Mouse (Mus musculus): ENCODE measurements at regions not wholly inside any gene's neighbourhood (a gene's known extent, or its start where the extent isn't known, plus 50 kb on each side); places are given as distances from the start of the nearest gene placed in this dataset.

- TF ChIP-seq CTCF (IDR thresholded peaks at IDR 0.05; ENCODE audit: low read depth) (no peak), EP300 (IDR thresholded peaks at IDR 0.05; ENCODE audit: low read depth) (no peak)
- WGBS (ENCODE audit: insufficient replicate concordance) = 39% methylated on average over 6 of the region's 6 CpGs
- Histone ChIP-seq H3K36me3 (replicated peaks; ENCODE audit: control insufficient read depth, insufficient read depth, low read depth) (no peaks in the 10 kb centered on the region), H3K4me1 (replicated peaks; ENCODE audit: control insufficient read depth in 2 of 2, insufficient read depth in 2 of 2, low read length in 1 of 2) (no peaks in the 10 kb centered on the region; a peak in 1 of 4 replicates), H3K27me3 (ENCODE audit: control insufficient read depth, insufficient read depth, low read length) (no peaks in the 10 kb centered on the region), H3K9ac (replicated peaks) (no peak overlapping the region), H3K9me3 (ENCODE audit: control insufficient read depth, low read length) (no peaks in the 10 kb centered on the region), H3K27ac (no peak overlapping the region), H3K4me3 (ENCODE audit: insufficient read depth in 1 of 2, low read depth in 2 of 2, low read length in 2 of 2) (no peak overlapping the region), H3K4me2 (ENCODE audit: low read depth) (no peak overlapping the region)
- no peak for DNase-seq (ENCODE audit: low read depth in 3 of 3, low spot score in 3 of 3)
- ATAC-seq (ENCODE audit: insufficient read depth) = no peak
Observed at GRCm38 (mm10) chr6:91590395-91590794, 74.7 kb downstream of the Lsm3 start.

- Histone ChIP-seq H3K9ac (replicated peaks) (no peak overlapping the region), H3K4me2 (ENCODE audit: low read depth) (no peak overlapping the region), H3K9me3 (ENCODE audit: control insufficient read depth, low read length) (no peaks in the 10 kb centered on the region), H3K27me3 (ENCODE audit: control insufficient read depth, insufficient read depth, low read length) (no peaks in the 10 kb centered on the region), H3K4me1 (replicated peaks; ENCODE audit: control insufficient read depth in 2 of 2, insufficient read depth in 2 of 2, low read length in 1 of 2) (no peaks in the 10 kb centered on the region), H3K36me3 (replicated peaks; ENCODE audit: control insufficient read depth, insufficient read depth, low read depth) (no peaks in the 10 kb centered on the region), H3K4me3 (ENCODE audit: insufficient read depth in 1 of 2, low read depth in 2 of 2, low read length in 2 of 2) (no peak overlapping the region), H3K27ac (no peak overlapping the region)
- WGBS (ENCODE audit: insufficient replicate concordance) = 38% methylated on average over 8 of the region's 8 CpGs
- TF ChIP-seq CTCF (IDR thresholded peaks at IDR 0.05; ENCODE audit: low read depth) (no peak), EP300 (IDR thresholded peaks at IDR 0.05; ENCODE audit: low read depth) (no peak)
- ATAC-seq (ENCODE audit: insufficient read depth) (no peak), DNase-seq (ENCODE audit: low read depth in 3 of 3, low spot score in 3 of 3) (no peak)
Observed at GRCm38 (mm10) chr6:91590806-91591571, 75.3 kb downstream of the Lsm3 start.

- Histone ChIP-seq H3K36me3 (replicated peaks; ENCODE audit: control insufficient read depth, insufficient read depth, low read depth) (no peaks in the 10 kb centered on the region), H3K4me3 (ENCODE audit: insufficient read depth in 1 of 2, low read depth in 2 of 2, low read length in 2 of 2) (no peak overlapping the region), H3K9ac (replicated peaks) (no peak overlapping the region), H3K27ac (no peak overlapping the region), H3K9me3 (ENCODE audit: control insufficient read depth, low read length) (no peaks in the 10 kb centered on the region), H3K4me2 (ENCODE audit: low read depth) (no peak overlapping the region), H3K4me1 (replicated peaks; ENCODE audit: control insufficient read depth in 2 of 2, insufficient read depth in 2 of 2, low read length in 1 of 2) (no peaks in the 10 kb centered on the region), H3K27me3 (ENCODE audit: control insufficient read depth, insufficient read depth, low read length) (no peaks in the 10 kb centered on the region)
- no peak for TF ChIP-seq EP300 (IDR thresholded peaks at IDR 0.05; ENCODE audit: low read depth)
- no peak for TF ChIP-seq CTCF (IDR thresholded peaks at IDR 0.05; ENCODE audit: low read depth)
- no peak for DNase-seq (ENCODE audit: low read depth in 3 of 3, low spot score in 3 of 3)
- ATAC-seq (ENCODE audit: insufficient read depth) = no peak
- WGBS (ENCODE audit: insufficient replicate concordance) = 27% methylated on average over 2 of the region's 2 CpGs
Observed at GRCm38 (mm10) chr6:91592651-91593050, 76.9 kb downstream of the Lsm3 start.

GRCm38 (mm10) chr6:91598942-91599341 is 83.2 kb downstream of the Lsm3 start:
- no peaks in the 10 kb centered on the region for H3K36me3 ChIP-seq (replicated peaks; ENCODE audit: control insufficient read depth, insufficient read depth, low read depth)
- no peak for ATAC-seq (ENCODE audit: insufficient read depth)

GRCm38 (mm10) chr6:91600116-91600515 is 83.7 kb upstream of the Slc6a6 start:
- Histone ChIP-seq H3K9me3 (ENCODE audit: control insufficient read depth, low read length) (no peaks in the 10 kb centered on the region), H3K4me1 (replicated peaks; ENCODE audit: control insufficient read depth in 2 of 2, insufficient read depth in 2 of 2, low read length in 1 of 2) (no peaks in the 10 kb centered on the region), H3K4me3 (ENCODE audit: insufficient read depth in 1 of 2, low read depth in 2 of 2, low read length in 2 of 2) (no peak overlapping the region), H3K36me3 (replicated peaks; ENCODE audit: control insufficient read depth, insufficient read depth, low read depth) (no peaks in the 10 kb centered on the region), H3K9ac (replicated peaks) (no peak overlapping the region), H3K27me3 (ENCODE audit: control insufficient read depth, insufficient read depth, low read length) (no peaks in the 10 kb centered on the region), H3K4me2 (ENCODE audit: low read depth) (no peak overlapping the region), H3K27ac (no peak overlapping the region)
- ATAC-seq (ENCODE audit: insufficient read depth) (no peak), DNase-seq (ENCODE audit: low read depth in 3 of 3, low spot score in 3 of 3) (no peak)
- 53% methylated on average over 3 of the region's 3 CpGs for WGBS (ENCODE audit: insufficient replicate concordance)
- no peak for TF ChIP-seq CTCF (IDR thresholded peaks at IDR 0.05; ENCODE audit: low read depth)
- no peak for TF ChIP-seq EP300 (IDR thresholded peaks at IDR 0.05; ENCODE audit: low read depth)

More at GRCm38 (mm10) chr6:91598942-91599341, 83.2 kb downstream of the Lsm3 start:
- Histone ChIP-seq H3K27me3 (ENCODE audit: control insufficient read depth, insufficient read depth, low read length) (no peaks in the 10 kb centered on the region), H3K27ac (no peak overlapping the region), H3K4me2 (ENCODE audit: low read depth) (no peak overlapping the region), H3K9ac (replicated peaks) (no peak overlapping the region), H3K4me3 (ENCODE audit: insufficient read depth in 1 of 2, low read depth in 2 of 2, low read length in 2 of 2) (no peak overlapping the region), H3K4me1 (replicated peaks; ENCODE audit: control insufficient read depth in 2 of 2, insufficient read depth in 2 of 2, low read length in 1 of 2) (no peaks in the 10 kb centered on the region), H3K9me3 (ENCODE audit: control insufficient read depth, low read length) (no peaks in the 10 kb centered on the region)
- DNase-seq (ENCODE audit: low read depth in 3 of 3, low spot score in 3 of 3) = no peak
- no peak for TF ChIP-seq EP300 (IDR thresholded peaks at IDR 0.05; ENCODE audit: low read depth)
- no peak for TF ChIP-seq CTCF (IDR thresholded peaks at IDR 0.05; ENCODE audit: low read depth)
- WGBS (ENCODE audit: insufficient replicate concordance) = 52% methylated on average over 10 of the region's 10 CpGs
